Mouse (Mus musculus): ENCODE data around the gene Hoxc9. TPM values are rescaled to one million over a fixed set of nuclear protein-coding genes. Genes with fewer than 3 reads are reported as not detected.
A peak's percentile ranks its signal among the peaks of the same experiment; 100 is the strongest.

Gene Hoxc9
- polyA plus RNA-seq (2014; fragmentation: Nextera tagmentation; extraction: Ambion mirVana), result 0.22 and 0.49 TPM in 2 replicates

DNA sequence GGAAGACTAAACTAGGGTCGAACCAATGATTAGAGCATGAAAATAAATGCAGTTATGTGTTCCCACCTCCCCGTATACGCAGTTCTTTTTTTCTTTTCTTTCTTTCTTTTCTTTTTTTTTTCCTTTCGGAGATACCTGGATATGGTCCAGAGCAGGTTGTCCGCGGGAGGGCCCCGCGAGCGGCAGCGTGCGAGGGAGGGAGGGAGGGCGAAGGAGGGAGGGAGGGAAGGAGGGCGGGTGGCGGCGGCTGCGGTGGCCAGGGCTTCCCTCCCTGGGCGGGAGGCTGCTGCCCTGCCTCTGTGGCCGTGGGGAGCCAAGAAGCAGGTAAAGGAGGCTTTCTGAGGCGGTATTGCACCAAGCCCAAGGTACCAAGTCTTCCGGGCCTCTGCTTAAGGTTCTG lies at the start of gene Hoxc9:
Gene Hoxc9 (plus strand): TSS at position 269 of the 400 bp plus-strand sequence.
- DNase-seq (ENCODE audit: low spot score) (no peak), ATAC-seq (replicated peaks; ENCODE audit: low FRiP score) (no peak)
- no peak within 1 kb of the TSS for H3K27ac ChIP-seq (ENCODE audit: low read depth, low read length)
- no peaks in the 10 kb centered on the region for H3K9me3 ChIP-seq (ENCODE audit: control insufficient read depth, low read length)
- 4% methylated on average over 17 of the region's 20 CpGs for WGBS
- no peaks in the 10 kb centered on the region for H3K4me1 ChIP-seq (replicated peaks; ENCODE audit: control insufficient read depth, insufficient read depth, low read length)
- H3K4me2 ChIP-seq, result peak within 1 kb of the TSS; percentile 13; the same call in 1 of the 2 replicates
- peaks cover 100% of the 10 kb centered on the region for H3K27me3 ChIP-seq (replicated peaks; ENCODE audit: control insufficient read depth, insufficient read depth, low read length)
- H3K4me3 ChIP-seq (ENCODE audit: low read depth, low read length), result 0 out of 2 replicates have a peak within 1 kb of the TSS, but pooled peaks have one; percentile 1
- no peaks in the 10 kb centered on the region for H3K36me3 ChIP-seq (ENCODE audit: control insufficient read depth, insufficient read depth, low read length)
- H3K9ac ChIP-seq (ENCODE audit: low read depth, low read length), result no peak within 1 kb of the TSS

DNA sequence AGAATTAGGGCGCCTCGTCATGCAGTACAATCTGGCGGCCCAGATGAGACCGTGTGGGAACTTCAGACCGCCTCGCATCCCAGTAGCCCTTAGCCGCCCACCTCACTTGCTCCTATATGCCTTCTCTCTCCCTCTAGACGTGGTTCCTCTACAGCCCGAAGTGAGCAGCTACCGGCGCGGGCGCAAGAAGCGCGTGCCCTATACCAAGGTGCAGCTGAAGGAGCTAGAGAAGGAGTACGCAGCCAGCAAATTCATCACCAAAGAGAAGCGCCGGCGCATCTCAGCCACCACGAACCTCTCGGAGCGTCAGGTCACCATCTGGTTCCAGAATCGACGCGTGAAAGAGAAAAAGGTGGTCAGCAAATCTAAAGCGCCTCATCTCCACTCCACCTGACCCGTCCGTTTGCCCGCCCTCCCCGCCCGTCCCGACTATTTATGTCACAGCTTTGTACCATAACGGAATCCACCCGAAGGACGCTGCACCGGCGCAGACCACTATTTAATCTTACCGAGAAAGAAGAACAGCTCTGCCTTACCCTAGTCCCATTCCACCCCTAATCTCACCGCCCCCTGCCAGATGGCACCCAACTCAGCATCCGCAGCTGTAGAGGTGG lies 49.1 kb upstream of the Hoxc9 start:
- WGBS, result 1% methylated on average over 40 of the region's 40 CpGs
- no peak overlapping the region for H3K4me2 ChIP-seq
- DNase-seq (ENCODE audit: low spot score) (no peak), ATAC-seq (replicated peaks; ENCODE audit: low FRiP score) (no peak)
- no peaks in the 10 kb centered on the region for H3K36me3 ChIP-seq (ENCODE audit: control insufficient read depth, insufficient read depth, low read length)
- H3K9me3 ChIP-seq (ENCODE audit: control insufficient read depth, low read length), result no peaks in the 10 kb centered on the region
- no peaks in the 10 kb centered on the region for H3K4me1 ChIP-seq (replicated peaks; ENCODE audit: control insufficient read depth, insufficient read depth, low read length)
- H3K4me3 ChIP-seq (ENCODE audit: low read depth, low read length), result no peak overlapping the region
- no peak overlapping the region for H3K9ac ChIP-seq (ENCODE audit: low read depth, low read length)
- H3K27me3 ChIP-seq (replicated peaks; ENCODE audit: control insufficient read depth, insufficient read depth, low read length), result peaks cover 98% of the 10 kb centered on the region
- no peak overlapping the region for H3K27ac ChIP-seq (ENCODE audit: low read depth, low read length)

DNA sequence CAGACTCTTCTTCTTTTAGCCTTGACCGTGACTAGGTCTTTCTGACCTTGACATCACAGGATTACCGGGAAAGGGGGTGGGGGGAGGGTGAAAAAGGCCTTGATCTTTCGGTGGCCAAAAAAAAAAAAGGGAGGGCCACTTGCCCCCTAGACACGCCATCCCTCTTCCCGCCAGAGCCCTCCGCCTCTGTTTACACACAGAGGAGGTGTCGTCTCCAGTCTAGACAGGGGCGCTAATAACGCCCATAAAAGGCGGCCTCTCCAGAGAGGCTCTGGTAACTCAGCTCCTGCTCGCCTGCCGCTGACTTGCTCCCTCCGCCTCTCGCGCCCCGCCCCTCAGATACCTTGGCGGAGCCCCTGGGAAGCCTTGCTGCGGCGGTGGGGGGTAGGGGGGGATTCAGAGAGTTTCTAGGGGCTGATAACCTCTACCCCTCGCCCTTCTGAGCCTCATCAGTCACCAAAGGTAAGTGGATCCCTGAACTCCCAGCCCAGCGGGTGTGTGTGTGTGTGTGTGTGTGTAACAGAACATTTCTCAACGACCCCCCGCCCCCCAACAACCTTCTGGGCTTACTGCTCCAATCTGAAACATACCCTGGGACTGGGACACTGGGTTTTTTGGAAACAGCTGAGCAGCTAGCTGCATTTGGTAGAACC lies 44.4 kb upstream of the Hoxc9 start:
- ATAC-seq (replicated peaks; ENCODE audit: low FRiP score) (no peak), DNase-seq (ENCODE audit: low spot score) (no peak)
- no peaks in the 10 kb centered on the region for H3K4me1 ChIP-seq (replicated peaks; ENCODE audit: control insufficient read depth, insufficient read depth, low read length)
- no peaks in the 10 kb centered on the region for H3K9me3 ChIP-seq (ENCODE audit: control insufficient read depth, low read length)
- H3K27ac ChIP-seq (ENCODE audit: low read depth, low read length), result no peak overlapping the region
- WGBS, result 2% methylated on average over 23 of the region's 23 CpGs
- H3K4me3 ChIP-seq (ENCODE audit: low read depth, low read length), result no peak overlapping the region
- H3K4me2 ChIP-seq, result no peak overlapping the region
- no peak overlapping the region for H3K9ac ChIP-seq (ENCODE audit: low read depth, low read length)
- peaks cover 100% of the 10 kb centered on the region for H3K27me3 ChIP-seq (replicated peaks; ENCODE audit: control insufficient read depth, insufficient read depth, low read length)
- H3K36me3 ChIP-seq (ENCODE audit: control insufficient read depth, insufficient read depth, low read length), result no peaks in the 10 kb centered on the region

DNA sequence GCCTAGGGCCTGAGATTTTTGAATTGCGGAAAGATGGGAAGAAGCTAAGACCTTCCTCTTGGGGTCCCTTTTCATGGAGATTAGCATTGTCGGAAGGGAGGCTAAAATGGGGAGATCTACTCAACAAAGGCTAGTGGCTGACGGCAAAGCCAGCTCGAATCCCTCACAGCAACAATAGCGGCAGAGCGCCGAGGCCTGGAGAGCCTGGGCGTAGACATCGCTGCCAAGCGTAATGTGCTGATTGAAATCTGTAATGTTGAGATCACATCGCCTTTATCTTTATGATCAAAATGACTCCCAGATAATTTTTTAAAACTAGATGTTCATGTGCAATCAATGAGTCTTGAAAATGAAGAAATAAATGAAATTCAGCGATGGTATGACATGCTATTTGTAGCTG lies 41.8 kb upstream of the Hoxc9 start:
- ATAC-seq (replicated peaks; ENCODE audit: low FRiP score), result no peak
- Histone ChIP-seq H3K9me3 (ENCODE audit: control insufficient read depth, low read length) (no peaks in the 10 kb centered on the region), H3K27ac (ENCODE audit: low read depth, low read length) (no peak overlapping the region), H3K36me3 (ENCODE audit: control insufficient read depth, insufficient read depth, low read length) (no peaks in the 10 kb centered on the region), H3K4me2 (no peak overlapping the region), H3K4me3 (ENCODE audit: low read depth, low read length) (no peak overlapping the region), H3K4me1 (replicated peaks; ENCODE audit: control insufficient read depth, insufficient read depth, low read length) (no peaks in the 10 kb centered on the region), H3K27me3 (replicated peaks; ENCODE audit: control insufficient read depth, insufficient read depth, low read length) (peaks cover 100% of the 10 kb centered on the region), H3K9ac (ENCODE audit: low read depth, low read length) (no peak overlapping the region)
- no peak for DNase-seq (ENCODE audit: low spot score)
- WGBS, result 4% methylated on average over 12 of the region's 12 CpGs

DNA sequence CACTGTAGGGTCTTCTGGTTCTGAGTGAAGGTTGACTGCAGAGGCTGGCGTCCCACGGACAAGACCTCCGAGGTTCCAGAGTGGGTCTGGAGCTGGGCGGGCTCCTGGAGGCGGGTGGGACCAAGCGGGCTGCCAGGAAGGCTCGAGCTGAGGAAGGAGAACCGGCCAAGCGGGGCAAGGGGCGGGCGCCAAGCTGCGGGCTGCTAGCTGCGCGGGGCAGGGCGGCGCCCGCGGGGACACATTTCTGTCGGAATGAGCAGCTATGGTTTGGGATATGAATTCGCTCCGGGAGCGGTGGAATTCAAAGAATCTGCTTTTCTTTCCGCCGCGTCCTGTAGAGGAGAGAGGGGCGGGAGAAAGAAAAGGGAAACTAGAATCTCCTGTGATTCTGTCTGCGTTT lies 41.3 kb upstream of the Hoxc9 start:
- no peaks in the 10 kb centered on the region for H3K9me3 ChIP-seq (ENCODE audit: control insufficient read depth, low read length)
- H3K4me1 ChIP-seq (replicated peaks; ENCODE audit: control insufficient read depth, insufficient read depth, low read length), result no peaks in the 10 kb centered on the region
- no peak overlapping the region for H3K9ac ChIP-seq (ENCODE audit: low read depth, low read length)
- WGBS, result 2% methylated on average over 27 of the region's 27 CpGs
- ATAC-seq (replicated peaks; ENCODE audit: low FRiP score) (no peak), DNase-seq (ENCODE audit: low spot score) (no peak)
- H3K27me3 ChIP-seq (replicated peaks; ENCODE audit: control insufficient read depth, insufficient read depth, low read length), result peaks cover 100% of the 10 kb centered on the region
- no peak overlapping the region for H3K4me3 ChIP-seq (ENCODE audit: low read depth, low read length)
- no peak overlapping the region for H3K4me2 ChIP-seq
- no peak overlapping the region for H3K27ac ChIP-seq (ENCODE audit: low read depth, low read length)
- no peaks in the 10 kb centered on the region for H3K36me3 ChIP-seq (ENCODE audit: control insufficient read depth, insufficient read depth, low read length)

DNA sequence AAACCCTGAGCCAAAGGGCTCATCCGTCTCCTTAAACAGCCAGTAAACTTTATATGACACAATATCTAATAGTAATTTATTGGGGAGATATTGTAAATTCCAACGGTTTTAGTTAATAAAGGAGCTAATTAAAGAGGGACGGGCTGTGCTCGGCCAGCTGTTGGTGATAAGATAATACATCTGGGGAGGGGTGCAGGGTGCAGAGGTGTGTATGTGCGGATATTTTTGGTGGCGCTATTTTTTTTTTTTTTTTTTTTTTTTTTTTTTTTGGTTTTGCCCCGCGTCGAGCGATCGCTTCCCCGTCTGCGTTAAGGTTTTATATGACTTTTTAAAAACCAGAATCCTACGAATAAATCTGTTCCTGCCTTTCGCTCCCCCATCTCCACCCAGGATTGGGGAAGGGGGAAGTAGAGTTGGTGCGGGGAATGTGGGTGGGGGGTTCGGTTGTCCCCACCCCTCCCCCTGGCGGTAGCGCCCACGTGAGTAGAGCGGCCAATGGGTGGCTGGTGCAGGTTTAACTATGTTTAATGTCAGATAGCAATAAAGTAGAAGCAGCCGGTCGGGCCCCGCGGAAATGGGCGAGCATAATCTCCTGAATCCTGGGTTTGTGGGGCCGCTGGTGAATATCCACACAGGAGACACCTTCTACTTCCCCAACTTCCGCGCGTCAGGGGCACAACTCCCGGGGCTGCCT lies 39.8 kb upstream of the Hoxc9 start, which contains the start of gene Hoxc12:
Gene Hoxc12 (plus strand): TSS at position 479 of the 694 bp plus-strand sequence.
- Histone ChIP-seq H3K36me3 (ENCODE audit: control insufficient read depth, insufficient read depth, low read length) (no peaks in the 10 kb centered on the region), H3K27ac (ENCODE audit: low read depth, low read length) (no peak within 1 kb of the TSS), H3K4me3 (ENCODE audit: low read depth, low read length) (no peak within 1 kb of the TSS), H3K9ac (ENCODE audit: low read depth, low read length) (no peak within 1 kb of the TSS), H3K4me1 (replicated peaks; ENCODE audit: control insufficient read depth, insufficient read depth, low read length) (no peaks in the 10 kb centered on the region), H3K27me3 (replicated peaks; ENCODE audit: control insufficient read depth, insufficient read depth, low read length) (peaks cover 100% of the 10 kb centered on the region), H3K4me2 (no peak within 1 kb of the TSS), H3K9me3 (ENCODE audit: control insufficient read depth, low read length) (no peaks in the 10 kb centered on the region)
- ATAC-seq (replicated peaks; ENCODE audit: low FRiP score), result no peak
- 4% methylated on average over 31 of the region's 31 CpGs for WGBS
- DNase-seq (ENCODE audit: low spot score), result no peak

DNA sequence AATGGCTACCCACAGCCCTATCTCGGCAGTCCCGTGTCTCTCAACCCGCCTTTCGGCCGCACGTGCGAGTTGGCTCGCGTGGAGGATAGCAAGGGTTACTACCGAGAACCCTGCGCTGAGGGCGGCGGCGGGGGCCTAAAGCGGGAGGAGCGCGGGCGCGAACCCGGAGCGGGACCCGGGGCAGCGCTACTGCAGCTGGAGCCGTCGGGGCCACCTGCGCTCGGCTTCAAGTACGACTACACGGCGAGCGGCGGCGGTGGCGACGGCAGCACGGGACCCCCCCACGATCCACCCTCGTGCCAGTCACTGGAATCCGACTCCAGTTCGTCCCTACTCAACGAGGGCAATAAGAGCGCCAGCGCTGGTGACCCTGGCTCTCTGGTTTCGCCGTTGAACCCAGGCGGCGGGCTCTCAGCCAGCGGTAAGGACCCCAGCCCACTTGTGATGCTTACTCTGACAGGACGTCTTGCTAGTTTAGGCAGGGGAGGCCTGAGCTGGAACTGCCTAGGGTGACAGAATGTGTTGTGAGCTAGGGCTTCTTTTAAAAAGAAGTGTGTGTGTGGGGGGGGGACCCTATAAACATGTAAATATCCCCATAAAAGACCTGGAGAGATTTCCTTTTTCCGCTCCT lies 39.1 kb upstream of the Hoxc9 start:
- no peaks in the 10 kb centered on the region for H3K36me3 ChIP-seq (ENCODE audit: control insufficient read depth, insufficient read depth, low read length)
- H3K4me2 ChIP-seq, result no peak overlapping the region
- DNase-seq (ENCODE audit: low spot score), result no peak
- 3% methylated on average over 50 of the region's 50 CpGs for WGBS
- no peak overlapping the region for H3K4me3 ChIP-seq (ENCODE audit: low read depth, low read length)
- peaks cover 100% of the 10 kb centered on the region for H3K27me3 ChIP-seq (replicated peaks; ENCODE audit: control insufficient read depth, insufficient read depth, low read length)
- no peak overlapping the region for H3K27ac ChIP-seq (ENCODE audit: low read depth, low read length)
- H3K9me3 ChIP-seq (ENCODE audit: control insufficient read depth, low read length), result no peaks in the 10 kb centered on the region
- no peak for ATAC-seq (replicated peaks; ENCODE audit: low FRiP score)
- no peak overlapping the region for H3K9ac ChIP-seq (ENCODE audit: low read depth, low read length)
- H3K4me1 ChIP-seq (replicated peaks; ENCODE audit: control insufficient read depth, insufficient read depth, low read length), result no peaks in the 10 kb centered on the region

DNA sequence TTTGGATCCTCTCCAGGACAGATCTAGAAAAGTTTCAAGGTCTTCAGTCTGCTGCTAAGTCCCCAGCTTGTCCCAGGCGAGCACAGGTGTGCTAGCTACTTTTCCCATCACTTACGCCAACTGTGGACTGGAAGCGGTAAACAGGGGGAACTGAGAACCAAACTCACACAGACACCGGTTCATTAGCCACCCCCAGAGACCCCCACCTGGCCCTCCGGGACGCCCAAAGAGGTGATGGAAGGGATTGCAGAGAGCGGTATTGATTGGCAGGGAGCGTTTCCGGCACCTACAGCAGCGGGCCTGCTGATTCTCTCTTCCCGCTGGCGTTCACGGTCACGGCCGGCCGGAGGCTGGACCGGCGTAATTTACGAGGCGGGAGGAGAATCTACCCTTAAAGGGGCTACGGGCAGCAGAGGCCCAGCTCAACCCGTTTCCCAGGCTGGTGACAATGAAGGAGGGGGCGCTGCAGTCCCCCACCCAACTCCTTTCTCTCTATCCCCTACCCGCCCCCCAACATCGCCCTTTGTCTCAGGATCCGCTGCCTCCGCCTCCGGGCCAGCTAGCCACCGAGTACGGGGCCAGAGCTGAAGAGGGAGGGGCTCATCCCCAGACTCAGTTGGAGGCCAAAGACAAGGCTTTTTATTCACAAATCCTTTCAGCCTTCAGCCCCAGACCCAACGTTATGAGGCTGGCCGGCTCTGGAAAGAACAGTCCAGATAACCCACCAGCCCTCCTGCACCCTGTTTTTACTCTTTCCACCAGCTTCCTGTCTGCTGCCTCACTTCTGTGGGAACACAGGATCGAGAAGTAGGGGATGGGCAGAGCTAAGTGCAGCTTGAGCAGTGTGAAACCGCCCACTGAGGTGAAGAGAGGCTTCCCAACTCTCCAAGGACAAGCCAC lies 36.7 kb upstream of the Hoxc9 start:
- Histone ChIP-seq H3K4me3 (ENCODE audit: low read depth, low read length) (no peak overlapping the region), H3K4me1 (replicated peaks; ENCODE audit: control insufficient read depth, insufficient read depth, low read length) (no peaks in the 10 kb centered on the region), H3K27ac (ENCODE audit: low read depth, low read length) (no peak overlapping the region), H3K36me3 (ENCODE audit: control insufficient read depth, insufficient read depth, low read length) (no peaks in the 10 kb centered on the region), H3K9ac (ENCODE audit: low read depth, low read length) (no peak overlapping the region), H3K9me3 (ENCODE audit: control insufficient read depth, low read length) (no peaks in the 10 kb centered on the region), H3K27me3 (replicated peaks; ENCODE audit: control insufficient read depth, insufficient read depth, low read length) (peaks cover 98% of the 10 kb centered on the region), H3K4me2 (no peak overlapping the region)
- DNase-seq (ENCODE audit: low spot score), result no peak
- 3% methylated on average over 33 of the region's 34 CpGs for WGBS
- no peak for ATAC-seq (replicated peaks; ENCODE audit: low FRiP score)
